Mouse (Mus musculus) embryo, embryonic 11 days (tissue): ENCODE measurements at regions not wholly inside any gene's neighbourhood (a gene's known extent, or its start where the extent isn't known, plus 50 kb on each side); places are given as distances from the start of the nearest gene placed in this dataset.
"Not testable (repeated sequence)": the region's sequence is repeated elsewhere in the genome, so short reads cannot be mapped to it uniquely, and the experiment has no call there.

ENCODE experiments used
- DNase-seq: peaks from one replicate; pipeline ENCODE4 v3.0.0-alpha.2; 2015

DNA sequence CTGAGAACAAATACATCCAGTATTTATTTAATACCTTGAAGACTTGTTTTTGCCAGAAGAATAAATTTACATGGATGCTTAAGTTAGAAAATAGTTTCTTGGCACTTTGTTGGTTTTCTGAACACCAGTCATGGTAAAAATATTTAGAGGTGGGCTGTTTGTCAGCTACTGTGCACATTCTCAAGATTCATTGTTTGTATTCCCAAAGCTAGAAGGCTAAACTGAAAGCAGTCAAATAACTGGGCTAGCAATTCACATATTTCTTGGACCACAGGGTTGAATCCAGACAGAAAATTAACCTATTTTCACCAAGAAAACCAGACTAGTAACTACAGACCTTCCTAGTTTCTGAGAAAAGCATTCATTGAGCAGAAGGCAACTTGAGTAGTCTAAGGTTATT is 488.1 kb upstream of the Klf6 start:
- DNase-seq = no peak

DNA sequence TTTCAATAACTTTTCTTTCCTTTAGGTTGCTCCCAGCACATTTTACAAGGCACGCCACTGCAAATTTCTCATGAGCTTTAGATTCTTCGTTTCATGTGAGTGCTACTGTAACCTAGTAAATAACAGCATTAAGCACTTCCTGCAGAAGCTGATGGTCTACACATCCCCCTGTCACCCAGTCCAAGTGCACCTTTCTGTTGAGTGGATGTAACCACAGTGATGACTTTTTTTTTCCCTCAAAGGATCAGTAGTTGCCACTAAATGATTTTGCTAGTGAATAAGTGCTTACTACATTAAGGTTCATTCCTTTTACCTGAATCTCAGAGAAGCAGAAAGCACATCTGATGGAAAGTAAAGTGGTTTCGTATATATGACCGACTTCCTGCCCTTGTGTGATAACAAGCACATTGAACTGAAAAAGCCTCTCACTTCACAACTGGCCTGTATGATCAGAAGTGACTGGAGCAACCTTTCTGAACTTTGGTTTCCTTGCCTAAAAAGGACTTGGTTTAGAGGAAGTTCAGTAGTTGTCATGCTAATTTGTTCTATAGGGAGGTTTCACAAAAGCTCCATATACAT is 453.0 kb upstream of the Klf6 start:
- no peak for DNase-seq

DNA sequence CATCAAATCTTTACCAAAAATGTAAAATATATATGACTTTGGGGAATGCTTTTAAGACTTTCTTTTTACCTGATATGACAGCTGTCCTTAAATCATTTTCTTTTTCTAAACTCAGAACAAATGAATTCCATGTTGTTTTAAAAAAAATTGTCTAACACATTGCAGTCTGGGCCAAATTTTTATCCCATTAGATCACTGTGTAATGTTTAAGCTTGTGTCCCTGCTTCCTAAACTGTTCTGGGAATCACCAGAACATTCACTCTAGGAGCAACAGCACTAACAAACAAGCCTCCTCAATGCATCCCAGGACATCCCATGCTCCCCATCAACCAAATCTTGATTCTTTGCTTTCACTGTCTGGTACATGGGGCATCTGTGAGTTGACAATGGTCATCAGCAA is 449.2 kb upstream of the Klf6 start:
- DNase-seq = no peak

DNA sequence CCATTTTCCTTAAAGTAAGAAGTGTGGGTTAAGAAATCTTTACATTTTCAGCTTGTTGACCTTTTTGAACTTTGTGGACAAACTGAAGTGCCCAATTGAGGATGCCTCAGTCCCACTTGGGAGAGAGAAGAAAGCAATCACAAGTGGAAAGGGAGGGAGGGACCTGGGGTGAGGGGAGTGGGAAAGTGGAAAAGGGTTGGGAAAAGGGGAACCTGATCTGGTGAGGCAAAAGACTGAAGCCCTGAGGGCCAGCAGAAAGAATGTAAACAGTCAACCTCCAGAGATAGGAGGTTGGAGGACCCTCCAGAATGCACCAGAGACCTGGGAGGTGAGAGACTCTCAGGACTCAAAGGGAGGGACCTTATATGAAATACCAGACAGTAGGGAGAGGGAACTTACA is 448.3 kb upstream of the Klf6 start:
- not testable (repeated sequence) for DNase-seq

DNA sequence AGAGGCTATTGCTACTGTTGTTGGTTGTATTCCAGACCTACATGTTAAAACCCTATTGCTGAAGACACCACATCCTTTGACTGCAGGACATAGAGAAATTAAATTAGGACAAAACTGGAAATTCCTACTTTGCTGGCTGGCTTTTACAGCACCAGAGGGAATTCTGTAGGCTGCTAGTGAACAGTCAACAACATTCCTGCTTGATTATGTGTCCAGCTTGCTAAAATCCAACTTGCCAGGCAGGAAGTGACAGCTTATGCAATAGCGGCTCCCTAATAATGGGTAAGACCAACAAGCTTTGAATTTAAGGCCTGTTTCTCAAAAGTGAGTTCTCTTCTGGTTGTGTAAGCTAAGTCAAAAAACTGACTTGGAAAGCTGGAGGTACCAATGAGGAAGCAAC is 437.2 kb upstream of the Klf6 start:
- no peak for DNase-seq

DNA sequence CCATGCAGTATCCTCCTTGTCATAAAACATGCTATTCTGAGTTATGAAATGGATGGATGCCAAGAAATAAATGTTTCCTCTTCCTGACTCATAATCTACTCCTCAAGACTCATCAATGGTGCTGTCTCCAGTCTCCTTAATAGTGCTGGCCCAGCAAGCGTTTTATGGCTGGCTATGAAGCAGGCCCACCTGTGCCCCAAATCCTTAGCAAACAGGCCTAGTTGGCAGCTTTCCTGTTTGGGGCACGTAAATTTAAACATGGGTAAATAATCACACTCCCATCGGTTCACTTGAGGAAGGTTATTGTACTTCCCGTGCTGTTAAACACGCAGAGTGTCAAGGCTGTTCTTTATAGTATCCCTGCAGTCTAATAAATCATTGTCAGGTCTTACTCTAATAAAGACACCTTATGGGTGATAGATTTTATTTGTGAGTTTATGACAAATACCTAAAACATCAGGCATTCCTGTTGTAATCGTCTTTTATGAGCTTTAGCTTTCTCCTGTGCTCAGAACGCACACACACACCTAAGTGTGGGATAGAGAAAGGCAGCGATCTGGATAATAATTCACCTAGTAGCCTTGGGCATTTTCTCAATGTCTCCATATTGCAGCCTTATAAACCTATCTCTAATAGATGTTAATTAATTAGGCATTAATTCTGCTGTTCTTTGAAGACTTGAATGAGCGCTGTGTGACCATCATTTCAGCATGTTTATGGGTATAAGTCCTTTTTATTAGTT is 435.6 kb upstream of the Klf6 start:
- DNase-seq = no peak

DNA sequence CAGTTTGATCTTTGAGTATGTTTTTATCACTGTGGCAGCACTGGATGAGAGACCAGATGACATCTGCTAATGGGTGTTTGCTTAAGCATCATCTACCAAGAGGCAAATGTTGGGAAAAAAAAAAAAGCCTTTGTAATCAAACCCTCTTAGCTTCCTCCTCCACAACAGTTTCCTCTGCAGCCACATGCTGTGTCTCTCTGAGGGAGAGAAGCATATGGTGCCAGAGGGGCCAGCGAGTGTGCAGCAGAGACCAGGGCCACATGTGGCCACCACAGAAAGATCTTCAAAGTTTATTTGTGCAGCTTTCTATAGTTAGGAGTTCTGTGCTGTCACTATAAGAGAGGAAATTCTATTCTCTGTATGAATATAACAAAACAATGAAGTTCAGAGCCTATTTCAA is 427.6 kb upstream of the Klf6 start:
- DNase-seq = peak; percentile 39

DNA sequence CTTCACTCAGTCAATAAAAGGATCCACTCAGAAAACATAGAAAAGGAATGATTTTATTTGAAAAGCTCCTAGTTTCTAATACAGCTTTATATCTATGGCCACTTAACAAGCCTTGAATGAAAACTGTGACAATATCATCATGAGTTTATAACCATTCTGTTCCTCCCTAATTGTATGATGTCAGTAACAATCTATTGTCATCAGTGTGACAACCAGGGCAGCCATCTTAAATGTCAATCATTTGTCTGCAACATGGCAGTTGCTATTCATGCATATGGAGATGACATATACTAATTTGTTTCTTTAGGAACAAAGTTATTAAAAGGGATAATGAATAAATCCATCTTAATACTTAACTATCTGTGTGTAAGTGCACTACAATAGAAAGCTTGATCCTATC is 426.2 kb upstream of the Klf6 start:
- no peak for DNase-seq

DNA sequence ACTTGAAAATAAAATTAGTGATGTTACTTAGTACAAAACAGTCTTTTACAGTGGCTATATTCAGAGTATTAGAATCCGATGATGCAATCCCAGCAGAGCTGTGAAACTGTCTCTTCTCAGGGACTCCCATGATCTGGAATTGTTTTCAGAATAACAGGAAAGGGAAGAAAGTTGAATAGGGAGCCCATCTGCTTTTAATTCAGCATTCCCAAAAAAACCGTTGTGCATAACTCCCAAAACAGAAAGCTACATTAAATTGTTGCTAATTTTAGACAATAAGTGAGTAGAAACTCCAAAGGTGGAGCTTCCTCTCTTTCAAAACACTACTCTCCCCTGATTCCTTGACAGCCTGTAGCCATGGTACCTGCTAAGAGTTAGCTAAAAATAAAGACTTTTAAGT is 425.1 kb upstream of the Klf6 start:
- DNase-seq = no peak

DNA sequence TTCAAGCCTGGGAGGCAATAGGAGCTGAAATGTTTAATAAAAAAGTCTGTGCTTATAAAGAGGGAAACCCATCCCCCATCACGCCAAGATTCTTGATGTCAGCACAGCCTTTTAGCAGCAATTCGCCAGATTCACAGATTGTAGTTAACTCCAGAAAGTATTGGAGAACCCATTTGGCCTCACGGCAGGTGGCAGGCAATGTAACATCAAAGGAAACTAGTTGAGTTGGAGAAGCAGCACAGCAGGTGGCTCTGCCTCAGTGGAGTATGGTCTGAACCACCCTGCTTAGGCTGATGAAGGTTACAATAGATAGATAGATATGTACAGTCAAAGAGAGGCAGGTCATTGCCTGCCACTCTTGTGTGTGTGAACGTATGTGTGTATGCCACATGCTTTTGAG is 420.8 kb upstream of the Klf6 start:
- DNase-seq = no peak

DNA sequence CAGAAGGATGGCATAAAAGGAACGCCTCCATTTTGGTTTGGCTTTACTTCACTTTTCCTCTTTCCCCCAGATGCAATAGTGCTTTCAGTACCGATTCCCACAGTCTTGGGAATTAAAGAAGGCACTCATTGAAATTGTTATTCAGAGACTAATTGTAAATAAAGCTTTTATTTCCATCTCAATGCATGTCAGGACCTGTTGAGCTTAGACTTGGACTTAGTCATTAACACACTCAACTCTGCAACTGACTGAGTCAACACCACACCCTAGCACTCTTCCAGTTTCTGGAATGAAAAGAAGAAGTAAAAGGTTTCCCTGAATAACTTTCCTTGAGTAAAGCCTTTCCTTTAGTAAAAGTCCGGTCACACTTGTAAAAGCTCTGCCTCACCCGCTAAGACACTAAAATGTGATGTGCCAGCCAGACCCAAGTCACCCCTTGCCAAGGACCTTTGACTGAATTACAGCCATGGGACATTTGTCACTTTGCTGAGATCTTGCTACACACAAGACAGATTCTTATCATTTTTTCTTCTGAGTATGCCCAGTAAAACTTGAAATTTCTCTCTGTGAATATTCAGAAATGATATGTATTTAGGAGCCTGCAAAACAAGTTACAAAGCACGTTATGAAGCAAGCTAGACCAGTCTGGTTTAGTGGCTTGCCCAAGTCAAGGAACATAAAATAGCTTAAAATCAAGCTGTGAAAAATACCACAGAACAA is 416.4 kb upstream of the Klf6 start:
- no peak for DNase-seq

DNA sequence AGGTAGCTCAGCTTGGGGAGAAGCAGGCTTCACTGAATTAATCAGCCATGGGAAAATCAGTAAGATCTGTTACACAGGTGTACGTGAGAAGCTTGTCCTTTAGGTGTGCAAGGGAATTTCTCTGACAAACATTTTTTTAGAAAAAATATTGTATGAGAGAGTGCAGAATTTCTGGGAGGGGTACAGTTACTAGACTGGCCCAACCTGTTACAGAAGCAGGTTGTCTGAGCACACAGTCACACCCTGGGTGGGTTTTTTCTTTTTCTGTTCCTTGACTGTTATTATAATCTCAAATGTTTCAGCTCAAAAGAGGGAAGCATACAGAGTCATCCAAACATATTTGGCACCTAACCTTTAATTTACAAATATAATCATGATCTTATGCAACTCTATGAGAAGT is 412.7 kb upstream of the Klf6 start:
- no peak for DNase-seq

DNA sequence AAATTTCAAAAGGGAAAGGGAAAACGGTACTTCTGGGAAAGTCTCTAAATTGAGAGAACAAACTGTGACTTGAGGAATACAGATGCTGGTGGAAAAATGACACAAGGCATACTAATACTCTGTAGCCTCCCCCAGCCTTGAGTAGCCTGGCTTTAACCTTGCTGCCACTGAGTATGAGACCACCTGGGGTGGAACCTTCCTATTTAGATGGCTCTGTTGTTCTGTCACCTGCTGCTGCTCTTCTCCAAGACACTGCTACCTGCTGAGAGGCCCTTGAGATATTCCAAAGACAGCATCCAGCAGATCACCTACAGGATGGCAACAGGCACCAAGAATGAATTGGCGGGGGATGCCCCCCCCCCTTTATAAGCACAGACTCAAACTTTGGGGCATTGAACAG is 380.5 kb upstream of the Klf6 start:
- DNase-seq = no peak

DNA sequence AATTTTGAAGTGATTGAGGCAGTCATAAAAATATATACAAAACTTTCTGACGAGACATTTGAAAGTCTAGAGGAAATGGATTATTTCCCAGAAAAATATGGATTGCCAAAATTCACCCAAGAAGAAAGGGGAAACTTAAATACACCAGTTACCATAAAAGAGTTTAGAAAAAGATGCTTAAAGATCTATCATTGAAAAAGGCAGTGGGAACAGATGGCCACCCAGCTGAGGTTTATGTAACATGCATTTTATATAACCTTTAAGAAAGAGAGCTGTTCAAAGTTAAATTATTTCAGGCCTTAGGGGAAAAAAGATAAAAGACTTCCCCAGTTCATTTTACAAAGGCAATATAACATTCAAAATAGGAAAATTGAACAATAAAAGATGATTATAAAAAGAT is 369.0 kb upstream of the Klf6 start:
- no peak for DNase-seq

DNA sequence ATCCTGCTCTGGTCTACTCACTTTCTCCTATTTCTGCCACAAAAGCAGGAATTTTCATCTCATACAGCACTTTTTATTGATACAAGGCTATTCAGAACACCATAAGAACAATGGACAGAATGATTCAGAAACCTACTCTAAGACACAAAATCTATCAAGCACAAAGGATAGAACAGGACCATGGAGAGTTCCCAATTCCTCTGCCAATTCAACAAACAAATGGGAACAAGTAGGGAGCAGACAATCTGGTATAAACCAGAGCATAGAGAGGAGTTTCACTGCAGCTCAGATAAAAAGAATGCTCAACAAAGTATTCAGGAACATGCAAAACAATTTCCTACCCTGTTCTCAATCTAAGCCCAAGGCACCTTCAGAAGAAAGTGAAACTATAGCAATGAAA is 363.7 kb upstream of the Klf6 start:
- DNase-seq = peak; percentile 51

DNA sequence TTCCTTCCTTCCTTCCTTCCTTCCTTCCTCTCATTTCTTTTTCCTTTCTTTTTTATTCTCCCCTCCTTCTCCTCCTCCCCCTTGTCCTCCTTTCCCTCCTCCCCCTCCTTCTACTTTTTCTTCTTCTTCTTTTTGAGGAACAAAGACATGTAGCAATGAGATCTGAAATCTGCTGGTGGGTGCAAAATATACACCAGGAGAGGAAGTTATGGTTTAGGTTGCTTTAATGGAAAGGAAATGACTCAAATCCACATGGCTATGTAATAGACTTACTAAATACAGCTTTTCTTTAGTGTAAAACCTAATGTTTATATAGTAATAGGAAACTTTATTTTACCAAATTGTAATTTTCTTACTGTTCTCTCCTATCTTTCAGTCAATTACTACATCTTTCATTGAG is 349.5 kb upstream of the Klf6 start:
- no peak for DNase-seq

DNA sequence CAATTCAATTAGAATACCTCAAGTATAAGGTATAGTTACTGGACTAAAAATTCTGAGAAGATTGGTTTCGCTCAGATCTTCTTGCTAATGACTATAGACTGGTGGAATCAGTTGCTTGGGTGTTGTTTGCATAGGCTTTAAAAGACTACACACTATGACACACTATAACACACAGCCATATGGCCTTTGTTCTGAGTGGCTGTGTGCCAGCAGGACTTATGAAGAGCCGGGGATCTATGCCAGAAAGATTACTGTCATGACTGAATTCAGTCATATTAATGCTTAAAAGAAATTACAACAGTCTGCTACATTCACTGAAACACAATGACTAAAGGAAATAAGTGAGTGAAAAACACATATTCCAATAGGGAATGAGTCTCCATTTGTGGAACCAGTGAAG is 345.7 kb upstream of the Klf6 start:
- no peak for DNase-seq

DNA sequence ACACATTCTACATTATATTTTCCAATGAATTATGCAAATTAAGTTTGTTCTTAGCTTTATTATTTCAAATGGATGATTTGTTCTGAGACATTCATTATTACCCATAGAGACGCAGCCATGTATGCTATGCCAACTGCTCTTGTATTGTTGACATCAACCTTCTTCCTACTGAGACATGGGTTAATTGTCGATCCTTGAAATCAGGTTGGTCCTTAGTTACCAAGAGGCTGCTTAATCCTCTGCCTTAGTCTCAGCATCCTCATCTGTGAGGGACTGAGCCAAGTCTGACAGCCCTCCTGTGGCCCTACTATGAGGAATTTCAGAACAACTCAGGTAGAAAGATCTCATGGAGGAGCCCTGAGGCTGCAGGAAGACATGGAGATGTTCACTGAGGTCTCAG is 345.2 kb upstream of the Klf6 start:
- DNase-seq = no peak

DNA sequence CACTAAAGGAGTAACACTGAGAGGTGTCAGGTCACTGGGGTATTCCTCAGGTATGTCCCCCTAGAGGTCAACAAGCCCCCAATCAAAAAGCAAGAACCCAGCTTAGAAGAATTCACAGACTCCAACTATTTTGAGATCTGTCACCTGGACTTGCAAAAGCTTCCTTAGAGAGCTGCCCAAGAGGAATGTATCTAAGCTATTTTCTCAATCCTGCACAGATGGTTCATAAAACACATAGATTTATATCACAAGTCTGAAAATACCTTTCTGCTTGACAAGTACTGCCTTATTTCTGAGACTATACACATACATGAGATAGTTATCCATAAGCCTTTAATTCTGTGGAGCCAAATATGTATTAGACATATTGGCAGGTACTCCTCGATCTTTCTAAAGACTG is 342.1 kb upstream of the Klf6 start:
- no peak for DNase-seq

DNA sequence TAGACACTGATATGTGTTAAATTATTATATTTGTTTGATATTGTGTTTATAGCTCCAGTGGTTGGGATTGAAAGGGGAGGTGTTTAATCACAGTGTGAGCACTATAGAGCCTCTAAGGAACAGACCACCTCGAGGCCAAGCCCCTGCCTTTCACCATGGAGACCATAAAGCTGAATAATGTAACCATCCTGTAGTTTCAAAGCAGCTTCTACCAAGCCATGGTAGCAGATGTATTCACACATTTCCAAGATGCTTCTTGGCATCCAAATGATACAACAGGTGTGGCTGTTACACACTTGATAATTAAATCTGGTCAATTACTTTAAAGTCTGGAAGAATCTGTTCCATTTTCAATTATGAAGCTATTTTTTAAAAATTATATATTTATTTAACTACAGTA is 341.7 kb upstream of the Klf6 start:
- no peak for DNase-seq

DNA sequence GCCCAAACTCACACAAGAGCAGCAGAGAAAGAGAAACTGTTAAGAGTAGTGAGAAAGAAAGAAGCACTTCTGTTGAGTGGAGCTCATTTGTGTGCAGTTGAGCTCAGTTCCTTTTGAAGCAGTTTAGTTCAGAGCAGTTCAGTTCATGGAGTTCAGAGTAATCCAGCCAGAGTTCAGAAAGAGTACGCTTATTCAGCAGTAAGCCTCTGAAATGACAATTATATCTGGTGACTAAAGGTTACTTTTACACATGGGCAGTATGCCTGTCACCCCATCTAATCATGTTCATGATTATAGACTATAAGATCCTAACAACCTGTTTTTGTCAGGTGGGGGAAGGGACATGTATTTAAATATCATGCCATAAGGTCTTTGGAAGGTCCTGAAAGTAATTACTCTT is 333.9 kb upstream of the Klf6 start:
- no peak for DNase-seq

DNA sequence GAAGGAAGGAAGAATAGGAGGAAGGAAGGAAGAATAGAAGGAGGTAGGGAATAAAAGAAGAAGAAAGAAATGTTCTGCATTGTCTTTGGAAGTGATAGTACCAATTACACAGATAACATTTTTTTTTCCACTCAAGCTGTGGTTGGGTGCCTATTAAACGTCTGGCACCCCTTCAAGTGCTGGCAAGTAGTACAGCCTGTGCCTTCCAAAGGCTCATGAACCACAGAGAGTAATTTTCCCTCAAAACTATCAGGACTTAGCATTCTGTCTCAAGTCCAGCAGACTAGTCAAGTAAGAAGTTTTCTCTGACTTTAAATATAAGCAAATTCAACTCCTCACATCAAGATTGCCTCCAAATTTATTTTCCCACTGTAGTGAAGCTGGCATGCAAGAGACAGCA is 321.0 kb upstream of the Klf6 start:
- DNase-seq = no peak

DNA sequence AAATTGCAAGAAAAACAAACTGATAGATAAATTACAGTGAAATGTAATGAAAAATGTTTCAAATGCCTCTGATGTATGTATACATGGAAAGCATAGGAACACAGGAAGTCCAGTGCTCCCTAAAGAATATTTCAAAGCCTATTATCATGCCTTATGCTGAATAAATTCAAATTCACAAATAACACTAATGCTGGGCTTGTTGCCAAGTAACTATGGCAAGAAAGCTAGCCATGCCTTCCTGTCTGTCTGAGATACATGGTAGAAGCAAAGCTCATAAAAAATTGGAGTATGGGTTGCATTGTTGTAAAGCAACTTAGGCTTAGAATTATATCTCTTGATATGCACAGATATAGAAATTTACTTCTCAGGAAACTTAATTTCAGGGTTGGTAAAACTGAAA is 315.8 kb upstream of the Klf6 start:
- DNase-seq = no peak

DNA sequence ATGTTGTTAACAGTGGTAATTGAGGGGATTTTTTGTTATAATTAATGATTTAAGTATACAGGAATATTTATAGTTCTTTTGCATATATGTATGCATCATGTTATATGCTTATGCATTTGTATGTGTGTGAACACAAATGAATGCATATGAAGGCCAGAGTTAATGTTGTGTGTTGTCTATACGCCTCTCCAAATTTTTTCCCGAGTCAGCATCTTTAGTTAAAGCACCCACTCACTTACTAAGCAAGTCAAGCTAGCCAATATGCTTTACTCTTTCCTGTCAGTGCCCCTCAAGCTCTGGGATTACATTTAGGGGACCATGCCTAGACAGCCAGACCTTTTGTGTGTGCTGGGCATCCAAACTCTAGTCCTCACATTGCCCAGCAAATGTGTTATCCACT is 315.3 kb upstream of the Klf6 start:
- no peak for DNase-seq

DNA sequence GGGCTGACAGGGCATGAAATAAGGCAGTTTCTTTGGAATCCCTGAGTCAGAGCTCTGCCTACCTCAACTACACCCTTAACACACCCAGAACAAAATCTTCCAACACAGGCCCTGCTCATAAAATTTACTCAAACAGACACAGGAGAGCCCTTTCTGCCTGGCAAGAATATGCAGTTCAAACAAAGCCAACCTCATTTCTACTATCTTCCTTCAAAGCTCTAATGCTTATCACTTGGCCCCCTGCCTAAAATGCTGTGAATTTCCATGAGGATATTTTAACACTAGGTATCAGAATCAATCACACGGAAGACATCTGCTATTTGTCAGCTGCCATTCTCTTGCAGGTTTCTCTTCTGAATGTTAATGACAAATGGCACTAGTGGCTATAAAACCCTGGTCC is 314.3 kb upstream of the Klf6 start:
- no peak for DNase-seq
